Comparison of ENCODE assay signal across 15 mouse cellular contexts in genomic region chr5:35690485-35691165, GRCm38 (mm10). TPM values are rescaled to one million over a fixed set of nuclear protein-coding genes. Genes with fewer than 3 reads are reported as not detected.
A peak's percentile ranks its signal among the peaks of the same experiment; 100 is the strongest.
DNase-seq lines count a peak whose midpoint lies in the region; ATAC-seq and TF ChIP-seq lines count a peak whose summit lies in the region.
"Had no signal": no experiment of that assay in that cellular context is flagged by ENCODE, and none has a peak within 500 bp of the region (broad histone marks: within the 10 kb centered on the region; RNA-seq: fewer than 3 reads in every experiment).

No protein-coding gene starts in this region.

- no peak for TF ChIP-seq POLR2A in cerebellum, adult 2 months (IDR thresholded peaks at IDR 0.05; ENCODE audit: borderline replicate concordance, insufficient read depth, low read length)

- DNase-seq in cerebellum, adult 2 months, result peak; percentile 23 to 40
- DNase-seq in cerebellum, adult 8-10 months, result no peak
- DNase-seq in heart, embryonic 10.5 days (ENCODE audit: low spot score), result no peak
- DNase-seq in heart, postnatal 4 days, result no peak
- peak; percentile 42 for DNase-seq in testis, postnatal 10 days (ENCODE audit: low spot score)
- no peak for DNase-seq in testis, postnatal 14 days (ENCODE audit: low spot score)
- DNase-seq in lung, adult 18-20 months, result no peak
- no peak for DNase-seq in liver, embryonic 11.5 days (ENCODE audit: low spot score)
- DNase-seq: kidney, adult 18-20 months; kidney, postnatal 25 days; right cerebral cortex, postnatal 4 days; thymus, postnatal 4 days had no signal

- no peaks in the 10 kb centered on the region for H3K9me3 ChIP-seq in heart, embryonic 10.5 days
- H3K9me3 ChIP-seq in liver, embryonic 11.5 days (ENCODE audit: control insufficient read depth, low read length), result no peaks in the 10 kb centered on the region
- H3K9me3 ChIP-seq: forebrain, embryonic 12.5 days had no signal

- no peaks in the 10 kb centered on the region for H3K27me3 ChIP-seq in cerebellum, adult 2 months (ENCODE audit: control insufficient read depth, insufficient read depth, low read length)
- H3K27me3 ChIP-seq in heart, embryonic 10.5 days (ENCODE audit: insufficient read depth, poor library complexity, severe bottlenecking), result peaks cover 25% of the 10 kb centered on the region; the same call in 1 of the 2 replicates
- no peaks in the 10 kb centered on the region for H3K27me3 ChIP-seq in liver, embryonic 11.5 days (replicated peaks; ENCODE audit: control insufficient read depth, insufficient read depth, low read length)
- H3K27me3 ChIP-seq: forebrain, embryonic 12.5 days had no signal

- WGBS in cerebellum, adult 2 months, result 19% methylated on average over 8 of the region's 8 CpGs
- 71% methylated on average over 8 of the region's 8 CpGs for WGBS in heart, embryonic 10.5 days
- WGBS in liver, embryonic 11.5 days, result 84% methylated on average over 8 of the region's 8 CpGs

- H3K4me2 ChIP-seq in liver, embryonic 11.5 days, result no peak overlapping the region
- H3K4me2 ChIP-seq: forebrain, embryonic 12.5 days had no signal

- H3K4me1 ChIP-seq in cerebellum, adult 2 months (ENCODE audit: control insufficient read depth, insufficient read depth, low read length), result peaks cover 4% of the 10 kb centered on the region; the same call in 1 of the 2 replicates
- H3K4me1 ChIP-seq in heart, embryonic 10.5 days, result peaks cover 85% of the 10 kb centered on the region
- H3K4me1 ChIP-seq in liver, embryonic 11.5 days (replicated peaks; ENCODE audit: control insufficient read depth, insufficient read depth, low read length), result no peaks in the 10 kb centered on the region

- no peak overlapping the region for H3K4me3 ChIP-seq in cerebellum, adult 2 months (replicated peaks; ENCODE audit: insufficient read depth, low read depth, low read length)
- no peak overlapping the region for H3K4me3 ChIP-seq in heart, embryonic 10.5 days
- H3K4me3 ChIP-seq in liver, embryonic 11.5 days (ENCODE audit: low read depth, low read length), result no peak overlapping the region
- H3K4me3 ChIP-seq: forebrain, embryonic 12.5 days had no signal

- H3K36me3 ChIP-seq in heart, embryonic 10.5 days, result no peaks in the 10 kb centered on the region
- H3K36me3 ChIP-seq in liver, embryonic 11.5 days (ENCODE audit: control insufficient read depth, insufficient read depth, low read length), result no peaks in the 10 kb centered on the region
- H3K36me3 ChIP-seq: forebrain, embryonic 12.5 days had no signal

- no peak for TF ChIP-seq CTCF in cerebellum, adult 2 months (IDR thresholded peaks at IDR 0.05; ENCODE audit: borderline replicate concordance, insufficient read depth, low read depth, low read length)

- no peak for ATAC-seq in liver, embryonic 11.5 days (replicated peaks; ENCODE audit: low FRiP score)
- ATAC-seq: midbrain, embryonic 16.5 days had no signal

- H3K9ac ChIP-seq in liver, embryonic 11.5 days (ENCODE audit: low read depth, low read length), result no peak overlapping the region

- H3K27ac ChIP-seq in cerebellum, adult 2 months (ENCODE audit: insufficient read depth, low read length), result no peak overlapping the region
- peak overlapping the region; percentile 50; the same call in 1 of the 2 replicates for H3K27ac ChIP-seq in heart, embryonic 10.5 days
- H3K27ac ChIP-seq in liver, embryonic 11.5 days (ENCODE audit: low read depth, low read length), result no peak overlapping the region
- H3K27ac ChIP-seq: forebrain, embryonic 12.5 days had no signal

RNA-seq across cellular contexts. Expression of gene Htra3, which starts 11.0 kb away (rescaled TPM):
- polyA plus RNA-seq in cerebellum, adult 2 months (2012; rRNA removed), result 7.1 and 9.5 TPM in 2 replicates
- 4.6 and 7.2 TPM in 2 replicates for polyA plus RNA-seq in heart, embryonic 10.5 days (2016; fragmentation: Nextera tagmentation; extraction: Ambion mirVana)
- 10 to 100 TPM; 23.3 to 30.8 TPM for total RNA-seq in heart, postnatal 4 days (2021)
- 1.7 and 2.3 TPM in 2 replicates for polyA plus RNA-seq in liver, embryonic 11.5 days (2014; fragmentation: Nextera tagmentation; extraction: Ambion mirVana)
- total RNA-seq: hematopoietic stem cell, adult 5-6 weeks had no signal

RNA-seq across cellular contexts. Expression of gene Sh3tc1, which starts 49.2 kb away (rescaled TPM):
- polyA plus RNA-seq in cerebellum, adult 2 months (2012; rRNA removed), result 1.2 and 1.7 TPM in 2 replicates
- polyA plus RNA-seq in heart, embryonic 10.5 days (2016; fragmentation: Nextera tagmentation; extraction: Ambion mirVana), result 7.8 and 13.1 TPM in 2 replicates
- total RNA-seq in heart, postnatal 4 days (2021), result 10 to 100 TPM; 12.9 to 16.2 TPM
- polyA plus RNA-seq in liver, embryonic 11.5 days (2014; fragmentation: Nextera tagmentation; extraction: Ambion mirVana), result 4.0 and 4.3 TPM in 2 replicates

Comparison
In these comparisons a context has a peak if more than half of its experiments do, and no peak if none do; other contexts are left out.
1. DNase-seq: peak in cerebellum, adult 2 months (2 of 2) and testis, postnatal 10 days (single experiment); none in cerebellum, adult 8-10 months (single experiment), heart, embryonic 10.5 days (single experiment), heart, postnatal 4 days (single experiment), testis, postnatal 14 days (single experiment), lung, adult 18-20 months (0 of 2) and liver, embryonic 11.5 days (single experiment).